Mouse (Mus musculus) cortical plate, adult 2 months (tissue): Measurements from ENCODE around the gene Cpne5.

Source experiments
- CTCF ChIP-seq: fragments of 200-500 bp; IDR thresholded peaks from 2 replicates; pipeline ENCODE4 v1.5.1; 2011; ENCODE audit warnings: mild to moderate bottlenecking, control low read depth, low read length; ENCODE audit not compliant: insufficient read depth; ENCODE audit errors: extremely low read depth
- POLR2A ChIP-seq: fragments of 200-500 bp; IDR thresholded peaks from 2 replicates; pipeline ENCODE4 v1.6.1; 2011; ENCODE audit warnings: mild to moderate bottlenecking, low read length, control low read depth; ENCODE audit not compliant: insufficient read depth; ENCODE audit errors: extremely low read depth

GRCm38 (mm10) chr17:29267931-29268681, 30.1 kb upstream of the Cpne5 start:
- TF ChIP-seq CTCF (no peak), POLR2A (no peak)
